Mouse (Mus musculus): Measurements from ENCODE around the gene Kcnq1.

DNA sequence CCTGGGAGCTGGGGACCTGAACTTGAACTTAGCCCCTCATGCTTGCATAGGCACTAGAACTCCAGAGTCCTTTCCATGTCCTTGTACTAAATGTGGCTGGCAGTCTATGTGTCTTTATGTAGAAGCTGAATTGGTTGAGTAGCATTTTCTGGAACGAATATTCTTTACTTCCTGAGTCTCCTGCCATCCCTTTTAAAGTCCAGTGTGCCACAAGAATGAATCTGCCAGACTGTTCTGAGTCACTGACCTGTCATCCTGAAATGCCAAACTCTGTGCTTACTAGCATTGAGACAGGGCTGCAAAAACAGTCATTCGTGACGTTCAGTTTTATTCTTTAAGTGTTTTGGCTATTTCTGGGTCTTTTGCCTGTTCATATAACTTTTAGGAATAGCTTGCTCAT is 55.9 kb downstream of the Kcnq1 start:
- TF ChIP-seq CTCF (IDR thresholded peaks at IDR 0.05; ENCODE audit: insufficient read depth, low read length), result no peak
- no peak for TF ChIP-seq POLR2A (IDR thresholded peaks at IDR 0.05; ENCODE audit: borderline replicate concordance, extremely low read depth, low read depth, low read length)
